Mouse (Mus musculus) adrenal gland, postnatal 10 days (tissue): ENCODE measurements around the gene Cabp1. TPM values are rescaled to one million over a fixed set of nuclear protein-coding genes. Genes with fewer than 3 reads are reported as not detected.

Experiments
- DNase-seq: peaks from one replicate; pipeline ENCODE4 v3.0.0; 2021; ENCODE audit warnings: mixed read lengths
- long read RNA-seq, 2 experiments: library from polyadenylated mRNA; stranded (forward); transcript quantifications; one replicate each; pipeline ENCODE4 v2.0.0; 2021
- total RNA-seq, 2 experiments: library from RNA; stranded (reverse); gene quantifications; 2 replicates each; pipeline ENCODE4 v1.2.3; 2021

Cabp1 gene
- total RNA-seq, result 1 to 10 TPM; 4.1 to 4.4 TPM
- long read RNA-seq, experiment 1, partial matches to known transcripts, result 0 of 4 reads
- long read RNA-seq, experiment 1, other reads (novel, unspliced or antisense), result 0 of 4 reads
- long read RNA-seq, experiment 2, partial matches to known transcripts, result 0 of 2 reads
- long read RNA-seq, experiment 2, other reads (novel, unspliced or antisense), result 0 of 2 reads

DNA sequence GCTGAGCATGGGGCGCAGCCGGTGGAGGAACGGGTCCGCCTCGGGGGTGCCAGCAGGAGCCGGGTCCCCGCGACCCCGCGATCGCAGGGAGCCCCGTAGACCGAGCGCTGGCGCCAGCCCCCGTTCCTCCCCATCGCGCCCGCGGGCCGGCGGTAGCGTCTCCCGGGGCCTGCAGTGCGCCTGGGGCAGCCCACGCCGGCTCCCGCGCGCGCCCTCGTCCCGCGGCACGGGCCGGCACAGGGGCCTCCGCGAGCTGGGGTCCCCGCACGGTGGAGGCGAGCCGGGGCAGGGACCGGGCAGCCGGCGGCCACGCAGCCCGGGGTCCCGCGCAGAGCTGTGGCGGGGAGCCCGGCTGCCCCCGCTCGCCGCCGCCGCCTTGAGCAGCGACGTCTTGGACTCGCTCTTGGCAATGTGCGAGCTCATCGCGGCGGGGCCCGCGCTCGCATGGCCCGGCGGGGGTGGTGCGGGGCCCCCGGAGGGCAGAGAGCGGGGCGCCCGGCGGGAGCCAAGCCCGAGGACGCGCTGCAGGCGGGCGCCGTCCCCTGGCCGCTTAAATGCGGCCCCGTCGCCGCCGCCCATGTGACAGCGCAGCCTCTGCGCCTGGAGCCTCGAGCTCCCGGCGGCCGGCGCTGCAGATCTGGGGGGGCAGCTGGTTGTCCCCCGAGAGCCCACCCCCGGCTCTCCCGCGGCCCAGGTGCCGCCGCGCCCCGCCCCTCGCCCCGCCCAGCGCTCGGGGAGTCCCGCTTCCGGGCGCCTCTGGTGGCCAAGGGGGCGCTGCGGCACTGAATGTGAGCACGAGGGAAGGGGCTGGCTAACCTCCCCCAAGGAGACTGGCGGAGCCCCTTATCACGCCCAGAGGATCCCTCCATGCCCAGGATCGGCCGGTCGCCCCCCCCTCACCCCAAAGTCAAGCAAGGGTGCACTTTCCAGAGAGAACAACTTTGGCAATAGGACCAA lies at the start of gene Cabp1:
Gene Cabp1, minus strand, starts transcription at position 713 of the 957 bp plus-strand sequence.
- DNase-seq, result peak; percentile 65

DNA sequence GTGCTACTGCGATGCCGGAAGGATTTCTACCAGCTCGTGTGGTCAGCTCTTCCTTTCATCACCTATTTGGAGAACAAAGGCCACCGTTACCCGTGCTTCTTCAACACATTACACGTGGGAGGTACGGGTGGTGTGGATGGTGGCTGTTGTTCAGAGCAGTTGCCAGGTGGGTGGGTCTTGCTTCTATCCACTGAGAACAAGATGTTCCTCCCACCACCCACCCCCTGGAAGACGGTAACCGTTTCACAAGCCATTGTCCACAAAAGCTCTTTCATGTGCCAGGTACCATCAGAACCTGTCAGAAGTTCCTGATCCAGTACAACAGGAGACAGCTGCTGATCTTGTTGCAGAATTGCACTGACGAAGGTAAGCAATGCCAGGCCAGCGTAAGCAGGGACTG lies 46.0 kb upstream of the Cabp1 start:
- DNase-seq, result no peak

DNA sequence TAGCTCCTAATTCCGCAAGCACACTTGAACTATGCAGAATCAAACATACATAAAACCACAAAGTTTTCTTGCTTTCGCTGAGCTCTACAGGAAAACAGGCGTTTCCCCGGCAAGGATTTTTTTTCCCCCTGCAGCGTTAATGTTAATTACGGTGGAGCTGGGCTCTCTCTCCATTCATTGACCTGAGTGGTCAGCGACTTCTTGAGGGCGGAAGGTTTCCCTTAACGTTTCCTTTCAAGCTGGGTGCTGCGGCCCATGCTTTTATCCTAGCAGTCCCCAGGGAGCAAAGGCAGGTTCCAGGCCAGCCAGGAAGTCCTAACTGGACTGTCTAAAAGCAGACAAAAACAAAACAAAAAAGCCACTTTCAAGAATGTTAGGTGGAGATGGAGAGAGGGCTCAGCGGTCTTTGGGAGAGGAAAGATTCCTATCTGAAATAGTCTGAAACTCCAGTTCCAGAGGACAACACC lies 44.6 kb upstream of the Cabp1 start:
- DNase-seq, result peak; percentile 55

DNA sequence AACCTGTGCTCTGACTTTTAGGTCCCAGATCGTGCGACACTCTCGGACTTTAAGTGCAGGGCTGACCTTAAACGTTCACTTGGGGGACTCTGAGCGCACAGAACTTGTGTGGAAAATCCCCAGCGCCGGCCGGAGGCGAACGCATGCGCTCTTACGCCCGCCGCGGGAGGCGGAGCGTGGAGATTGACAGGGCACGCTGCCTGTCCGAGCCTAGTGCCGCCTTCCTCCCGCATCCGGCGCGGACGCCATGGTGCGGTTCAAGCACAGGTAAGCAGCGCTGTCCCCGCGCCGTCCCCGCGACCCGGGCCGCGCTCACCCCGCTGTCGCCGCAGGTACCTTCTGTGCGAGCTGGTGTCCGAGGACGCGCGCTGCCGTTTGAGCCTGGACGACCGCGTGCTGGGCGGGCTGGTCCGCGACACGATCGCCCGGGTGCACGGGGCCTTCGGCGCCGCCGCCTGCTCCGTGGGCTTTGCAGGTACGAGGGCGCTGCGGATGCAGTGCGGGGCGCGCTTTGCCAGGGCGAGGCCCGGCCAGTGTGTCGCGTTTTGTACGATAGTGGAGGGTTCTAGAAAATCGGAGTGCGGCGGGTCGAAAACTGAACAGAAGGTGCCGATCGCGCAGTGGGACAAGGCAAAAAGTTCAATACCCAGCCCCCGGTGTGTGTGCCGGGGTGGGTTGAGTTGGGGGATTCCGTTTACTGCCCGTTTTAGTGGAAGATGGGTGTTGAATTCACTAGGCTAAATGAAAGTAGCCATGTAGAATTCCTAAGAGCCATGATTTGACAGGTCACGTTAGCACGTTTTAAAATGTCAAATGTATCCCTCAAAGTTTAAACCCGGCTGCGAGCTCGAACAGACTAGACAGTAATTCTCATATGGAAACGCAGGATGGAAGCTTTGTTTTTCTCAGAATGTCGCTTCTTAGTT lies 43.9 kb upstream of the Cabp1 start:
- peak; percentile 97 for DNase-seq

DNA sequence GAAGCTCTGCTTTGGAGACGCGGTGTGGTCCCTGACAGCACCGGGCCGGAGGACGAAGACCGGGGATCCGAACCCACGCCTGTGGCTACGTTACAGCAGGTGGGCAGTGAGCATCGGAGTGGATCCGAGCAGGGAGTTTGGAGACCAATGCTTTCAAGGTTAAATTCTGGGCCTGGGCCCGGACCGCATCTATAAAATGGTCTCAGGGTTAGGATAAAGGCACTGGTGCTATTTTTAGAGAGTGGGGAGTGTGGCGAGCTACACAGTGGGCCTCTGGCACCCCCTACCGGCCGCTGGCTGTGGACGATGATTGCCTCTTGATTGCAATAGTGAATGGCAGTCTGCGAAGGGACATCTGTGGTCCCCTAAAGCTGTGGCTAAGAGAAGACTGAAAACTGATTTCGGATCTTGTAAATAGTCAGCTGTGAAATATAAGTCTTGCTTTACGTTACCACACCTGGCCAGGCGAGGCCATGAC lies 41.6 kb upstream of the Cabp1 start, which contains the start of gene Pop5:
Gene Pop5, plus strand, starts transcription at position 51 of the 478 bp plus-strand sequence.
- DNase-seq, result peak; percentile 95

DNA sequence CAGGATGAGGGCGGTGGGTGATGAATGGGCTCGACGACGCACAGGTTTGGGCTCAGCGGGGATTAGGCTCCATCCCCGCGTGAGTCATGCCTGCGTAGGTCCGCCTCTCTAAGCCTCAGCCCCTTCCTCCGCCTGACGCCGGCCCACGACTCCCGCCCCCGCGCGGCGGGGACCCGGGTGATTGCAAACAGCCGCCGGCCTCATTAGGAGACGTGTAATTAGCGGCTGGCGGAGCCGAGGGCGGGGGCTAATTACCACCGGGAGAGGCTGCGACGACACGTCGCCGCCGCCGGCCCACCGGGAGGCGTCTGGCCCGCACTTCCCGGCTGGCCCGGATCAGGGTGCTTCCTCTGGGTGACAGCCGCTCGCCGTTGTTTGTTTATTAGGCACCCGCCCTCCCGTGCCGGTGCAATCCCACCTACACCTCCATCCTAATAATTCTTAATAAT lies 41.2 kb upstream of the Cabp1 start:
- DNase-seq, result peak; percentile 76

DNA sequence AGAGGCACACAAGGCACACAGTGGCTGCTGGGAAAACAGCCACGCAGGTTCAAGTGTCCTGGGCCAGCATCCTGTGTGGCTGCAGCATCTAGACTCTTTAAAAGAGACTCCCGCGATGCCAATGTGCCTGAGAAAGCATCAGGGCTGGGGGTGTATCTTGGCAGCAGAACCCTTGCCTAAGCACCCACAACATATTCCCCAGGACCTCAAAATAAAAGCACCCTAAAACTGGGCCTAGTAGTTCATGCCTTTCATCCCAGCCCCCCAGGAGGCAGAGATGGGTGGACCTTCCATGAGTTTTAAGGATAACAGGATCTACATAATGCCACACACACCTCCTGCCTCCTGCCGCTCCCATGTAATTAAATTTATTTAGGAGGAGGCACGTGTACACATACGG lies 40.3 kb upstream of the Cabp1 start:
- DNase-seq, result no peak

DNA sequence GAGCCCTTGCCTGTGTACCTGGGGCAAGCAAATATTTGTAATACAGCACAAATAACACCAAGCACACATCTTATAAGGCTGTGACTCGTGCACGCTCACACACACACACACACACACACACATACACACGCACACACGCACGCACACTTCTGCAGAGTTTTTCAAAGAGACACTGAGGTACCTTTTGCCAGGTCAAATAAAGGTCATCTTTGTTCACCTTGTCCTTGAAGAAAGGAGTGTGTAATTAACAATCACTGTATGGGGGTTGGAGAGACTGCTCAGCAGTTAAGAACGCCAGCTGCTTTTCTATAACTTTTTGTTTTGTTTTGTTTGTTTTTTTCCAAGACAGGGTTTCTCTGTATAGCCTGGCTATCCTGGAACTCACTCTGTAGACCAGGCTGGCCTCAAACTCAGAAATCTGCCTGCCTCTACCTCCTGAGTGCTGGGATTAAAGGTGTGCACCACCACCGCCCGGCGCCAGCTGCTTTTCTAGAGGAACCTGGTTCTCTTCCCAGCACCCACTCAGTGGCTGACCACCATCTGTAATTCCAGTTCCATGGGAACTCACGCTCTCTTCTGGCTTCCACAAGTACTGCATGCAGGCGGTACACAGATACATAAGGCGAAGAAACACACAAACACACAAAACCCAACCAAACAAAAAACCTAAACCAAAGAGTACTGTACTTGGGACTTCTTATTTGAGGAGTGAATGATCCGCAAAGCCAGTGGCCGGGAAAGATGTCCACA lies 39.0 kb upstream of the Cabp1 start:
- DNase-seq, result no peak

DNA sequence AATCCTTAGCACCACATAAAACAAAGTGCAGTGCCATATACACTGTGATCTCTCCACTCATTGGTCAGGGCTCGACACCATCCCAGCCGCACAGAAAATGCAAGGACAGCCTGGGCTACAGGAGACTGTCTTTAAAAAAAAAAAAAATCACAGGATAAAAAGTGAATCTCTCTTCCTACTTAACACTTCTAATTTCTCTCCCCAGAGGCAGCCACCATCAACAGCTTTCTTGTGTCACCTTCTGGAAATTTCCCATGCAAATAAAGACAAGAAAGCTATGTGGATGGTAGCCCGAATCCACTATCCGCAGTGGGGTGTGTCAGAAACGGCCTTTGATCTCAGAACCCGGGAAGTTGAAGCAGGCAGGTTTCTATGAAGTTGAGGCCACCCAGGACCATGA lies 38.3 kb upstream of the Cabp1 start:
- no peak for DNase-seq

DNA sequence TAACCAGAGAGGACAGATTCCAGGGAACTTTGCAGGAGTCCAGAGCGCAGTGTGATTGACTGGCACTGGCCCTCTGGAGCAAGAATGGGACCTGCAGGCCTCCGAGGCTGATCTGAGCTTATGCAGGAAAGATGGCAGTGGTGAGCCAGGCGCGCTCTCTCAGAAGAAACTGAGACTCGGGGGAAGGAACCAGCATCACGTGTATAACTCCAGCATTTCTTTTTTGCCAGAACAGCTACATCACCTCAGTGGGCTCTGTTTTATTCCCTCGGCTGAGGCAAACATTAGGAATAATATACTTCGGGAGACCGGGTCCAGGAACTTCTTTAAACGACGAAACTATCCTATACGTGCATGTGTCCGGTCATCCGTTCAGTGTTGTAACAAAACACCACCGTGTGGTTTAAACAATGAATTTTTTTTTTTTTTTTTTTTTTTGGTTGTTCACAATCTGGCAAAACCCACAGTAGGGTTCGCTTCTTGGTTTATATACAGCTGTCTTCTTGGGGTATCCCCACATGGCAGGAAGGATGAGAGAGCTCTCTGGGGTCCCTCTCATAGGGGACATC lies 37.5 kb upstream of the Cabp1 start:
- no peak for DNase-seq

DNA sequence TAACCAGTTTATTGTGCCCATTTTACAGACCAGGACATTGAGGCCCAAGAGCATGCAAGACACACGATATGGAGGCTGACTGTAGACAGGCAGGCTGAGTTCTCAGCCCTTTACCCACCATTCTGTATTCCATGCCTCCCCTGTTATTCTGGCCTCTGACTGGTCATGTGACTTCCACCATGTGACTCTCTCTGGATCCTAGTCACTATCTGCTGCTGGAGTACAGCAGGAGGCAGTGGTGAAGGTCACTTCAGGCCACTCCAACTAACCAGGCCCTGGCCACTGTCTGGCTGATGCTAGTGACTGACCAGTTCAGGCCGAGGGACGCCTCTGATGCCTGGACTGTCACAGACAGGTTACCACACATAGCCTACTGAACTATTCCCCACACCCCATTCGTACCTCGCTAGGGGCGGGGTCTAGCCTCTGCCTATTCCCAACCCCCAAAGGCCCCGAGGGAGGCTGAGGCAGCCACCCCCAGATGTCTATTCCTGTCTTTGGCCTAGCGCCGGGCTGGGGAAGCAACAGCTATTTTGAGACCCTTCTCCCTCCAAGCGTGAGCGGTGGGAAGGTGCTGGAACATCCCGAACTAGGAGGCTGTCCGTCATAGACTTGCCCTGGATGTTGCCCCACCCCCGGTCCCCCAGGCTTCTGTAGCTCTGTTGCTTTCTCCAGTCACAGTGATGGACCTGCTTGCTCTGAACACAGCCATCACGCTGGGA lies 36.8 kb upstream of the Cabp1 start:
- DNase-seq, result no peak

DNA sequence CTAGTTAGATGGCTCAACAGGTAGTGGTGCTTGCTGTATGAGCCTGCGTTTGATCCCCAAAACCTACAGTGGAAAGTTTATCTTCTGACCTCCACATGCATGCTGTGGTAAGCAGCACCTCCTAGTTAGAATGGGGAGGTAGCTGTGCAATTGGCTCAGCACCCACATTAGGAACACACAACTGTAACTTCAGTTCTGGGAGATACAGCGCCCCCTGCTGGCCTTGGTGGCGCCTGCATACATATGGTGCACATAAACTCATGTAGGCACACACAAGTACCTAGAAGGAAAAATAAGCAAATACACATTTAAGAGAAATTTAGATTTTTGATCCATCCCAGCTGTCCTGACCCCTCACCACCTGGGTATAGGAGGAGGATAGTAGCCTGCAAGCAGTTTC lies 28.3 kb upstream of the Cabp1 start:
- DNase-seq, result no peak

DNA sequence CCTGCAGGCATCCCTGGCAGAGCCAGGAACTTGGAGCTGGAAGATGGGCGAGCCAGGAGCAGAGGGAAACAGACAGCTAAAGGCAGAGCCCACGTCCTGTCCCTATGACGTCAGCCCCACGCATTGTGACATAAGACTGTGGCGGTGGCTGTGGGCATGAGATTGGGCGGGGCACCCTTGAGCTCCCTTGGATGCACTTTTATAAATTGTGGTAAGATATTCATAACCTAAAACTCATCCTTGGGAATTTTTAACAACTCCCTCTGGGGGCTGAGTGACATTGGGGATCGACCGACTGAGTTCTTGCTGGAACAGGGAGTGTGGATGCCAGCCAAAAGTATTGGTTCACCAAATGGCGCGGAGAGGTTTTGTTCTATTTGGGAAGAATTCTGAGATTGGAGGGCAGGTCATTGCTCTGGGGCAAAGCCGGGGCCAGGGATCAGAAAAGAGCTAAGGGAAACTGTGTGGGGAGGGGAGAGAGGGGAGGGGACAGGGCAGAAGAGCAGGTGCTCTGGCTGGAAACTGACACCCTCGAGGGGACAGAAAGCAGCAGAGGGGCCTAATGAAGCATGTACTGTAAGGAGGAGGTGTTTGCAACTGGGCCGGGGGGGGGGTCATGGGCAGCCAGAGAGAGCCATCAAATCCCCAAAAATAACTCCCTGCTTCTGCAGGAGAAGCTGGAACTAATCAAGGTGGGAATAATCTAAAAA lies 26.9 kb upstream of the Cabp1 start:
- DNase-seq, result no peak

DNA sequence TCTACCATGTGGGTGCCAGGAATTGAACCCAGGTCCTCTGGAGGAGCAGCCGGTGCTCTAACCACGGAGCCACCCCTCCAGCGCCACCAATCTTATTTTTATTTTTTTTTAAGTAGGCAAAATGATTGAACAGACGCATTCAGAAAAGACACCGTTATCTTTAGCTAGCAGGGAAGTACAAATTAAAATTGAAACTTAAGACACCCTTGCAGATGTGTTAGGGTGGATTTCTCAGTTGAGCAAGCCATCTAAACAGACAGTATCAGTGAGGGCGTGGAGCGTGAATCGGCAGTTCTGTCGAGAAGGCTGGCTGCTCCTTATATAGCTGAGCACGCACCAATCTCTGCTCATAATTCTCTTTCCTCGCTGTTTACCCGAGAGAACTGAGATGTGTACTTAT lies 23.8 kb upstream of the Cabp1 start:
- no peak for DNase-seq

DNA sequence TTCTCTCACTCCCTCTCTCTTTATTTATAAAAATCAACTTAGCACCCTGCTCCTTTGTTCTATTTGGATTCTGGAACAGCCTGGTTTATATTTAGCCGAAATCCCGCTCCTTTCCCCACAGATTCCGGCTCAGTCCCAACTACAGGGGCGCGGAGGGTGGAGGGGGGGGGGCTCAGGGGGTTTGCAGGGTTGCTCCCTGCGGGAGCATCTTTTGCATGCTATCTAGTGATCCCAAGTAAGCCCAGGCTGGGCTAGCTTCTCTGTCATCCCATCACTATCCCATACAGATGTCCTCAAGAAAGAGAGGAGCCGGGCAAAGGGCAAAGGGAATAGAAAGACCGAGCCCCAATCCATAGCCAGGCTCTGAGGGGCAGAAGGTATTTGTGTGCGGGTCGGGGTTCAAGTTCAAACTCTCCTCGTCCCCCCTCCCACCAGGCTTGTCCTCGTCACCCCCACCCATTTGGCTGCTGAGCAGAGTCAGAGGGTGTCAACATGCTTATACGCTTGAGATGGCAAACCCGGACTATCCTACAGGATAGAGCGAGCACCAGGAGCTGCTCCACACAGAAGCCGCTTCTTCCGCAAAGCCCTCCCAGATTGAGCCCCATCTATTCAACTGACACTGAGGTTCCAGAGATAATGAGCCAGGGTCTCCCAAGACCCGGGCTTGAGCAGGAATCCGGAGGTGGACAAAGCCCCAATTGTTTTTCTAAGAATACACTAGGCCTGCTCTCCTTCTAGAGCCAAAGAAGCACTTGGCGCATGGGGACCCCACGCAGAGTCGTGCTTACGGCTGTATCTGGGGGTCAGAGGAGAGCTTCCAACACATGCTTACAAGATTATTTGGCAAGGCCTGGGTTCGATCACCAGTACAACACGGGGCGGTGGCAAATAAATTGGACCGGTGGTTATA lies 21.3 kb upstream of the Cabp1 start:
- no peak for DNase-seq

DNA sequence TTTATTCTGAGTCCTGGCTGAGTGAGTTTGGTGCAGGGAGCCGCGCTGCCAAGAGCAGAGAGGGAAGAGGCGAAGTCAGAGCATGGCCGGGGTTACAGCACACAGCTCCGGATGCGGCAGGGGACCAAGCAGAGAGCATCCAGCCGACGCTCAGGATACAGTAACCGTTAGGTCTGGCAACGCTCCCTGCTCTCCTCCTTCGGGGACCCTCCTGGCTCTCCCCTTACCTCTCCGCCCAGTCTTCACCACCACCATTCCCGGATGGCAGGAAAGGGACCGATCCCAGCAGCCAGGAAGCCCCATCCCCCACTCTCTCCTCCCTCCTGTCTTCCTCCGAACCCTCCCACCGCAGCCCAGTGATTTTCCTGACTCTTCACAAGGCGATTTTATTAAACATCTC lies 20.7 kb upstream of the Cabp1 start:
- no peak for DNase-seq

DNA sequence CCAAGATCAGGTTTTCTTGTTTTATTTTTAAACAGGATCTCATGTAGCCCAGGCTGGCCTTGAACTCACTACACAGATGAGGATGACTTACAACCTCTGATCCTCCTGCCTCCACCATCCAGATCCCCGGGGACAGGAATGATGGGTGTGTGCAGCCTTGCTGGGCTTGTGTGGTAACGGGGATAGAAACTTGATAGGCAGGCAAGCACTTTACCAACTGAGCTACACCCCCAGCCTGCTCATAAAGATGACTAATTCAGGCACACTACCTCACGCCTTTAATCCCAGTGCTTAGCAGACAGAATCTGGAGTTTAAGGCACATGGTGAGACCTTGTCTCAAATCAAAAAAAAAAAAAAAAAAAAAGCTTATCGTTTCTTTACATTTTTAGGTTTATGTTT lies 18.7 kb upstream of the Cabp1 start:
- DNase-seq, result no peak

DNA sequence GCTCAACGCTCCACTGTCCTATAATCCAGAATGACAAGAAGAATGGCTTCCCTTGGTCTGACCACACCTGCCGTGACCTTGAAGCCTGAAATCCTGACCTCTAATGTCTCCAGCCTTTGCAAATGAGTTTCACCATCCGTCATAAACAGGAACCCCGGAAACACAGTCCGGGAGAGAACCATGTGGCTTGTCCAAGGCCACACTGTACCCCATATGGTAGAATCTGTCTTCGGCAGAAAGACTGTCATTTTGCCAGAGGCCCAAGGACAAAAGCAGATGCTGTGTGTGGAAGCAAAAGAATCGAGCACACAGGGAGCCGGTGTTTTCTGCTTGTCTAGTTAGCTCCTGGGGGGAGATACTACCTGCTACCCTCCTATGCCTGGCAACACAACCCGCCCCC lies 18.3 kb upstream of the Cabp1 start:
- DNase-seq, result peak; percentile 50

DNA sequence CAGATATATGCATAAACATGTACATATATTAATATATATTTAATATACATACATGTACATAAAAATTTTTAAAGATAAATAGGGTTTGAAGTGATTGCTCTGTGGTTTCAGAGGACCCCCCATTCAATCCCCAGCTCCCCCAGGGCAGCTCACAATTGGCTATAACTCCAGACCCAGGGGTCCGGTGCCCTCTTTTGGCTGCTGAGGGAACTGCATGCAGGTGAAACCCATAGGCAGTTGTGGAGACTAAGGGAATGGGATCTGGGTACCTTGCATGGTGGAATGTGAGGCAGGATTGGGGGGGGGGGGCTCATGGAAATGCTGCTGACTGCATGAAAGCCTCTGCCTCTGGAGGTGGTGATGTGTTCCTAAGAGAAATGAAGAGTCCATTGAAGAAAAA lies 16.2 kb upstream of the Cabp1 start:
- peak; percentile 58 for DNase-seq
